Mouse (Mus musculus): ENCODE measurements around the gene Sin3b. TPM values are rescaled to one million over a fixed set of nuclear protein-coding genes. Genes with fewer than 3 reads are reported as not detected.

Gene Sin3b
- polyA plus RNA-seq, 1 experiment from 2014 or later = 181 TPM

DNA sequence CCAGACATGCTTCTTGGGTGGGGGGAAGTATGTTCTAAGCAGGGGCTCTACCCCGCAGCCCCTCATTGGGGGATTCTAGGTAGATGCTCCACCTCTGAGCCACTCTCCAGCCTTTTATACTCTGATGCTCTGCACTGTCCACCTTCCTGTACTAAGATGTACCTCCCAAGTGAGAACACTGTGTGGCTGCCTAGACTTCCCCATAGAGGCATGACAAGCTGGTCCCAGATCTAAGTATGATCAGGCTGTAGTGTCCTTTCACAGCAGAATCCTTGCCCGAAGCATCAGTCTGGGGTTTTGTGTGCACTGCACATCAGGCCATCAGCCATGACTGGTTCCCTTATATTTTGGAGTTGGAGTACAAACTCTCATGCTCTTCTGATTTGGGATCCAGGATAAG lies 32.9 kb downstream of the Sin3b start:
- no peaks in the 10 kb centered on the region for H3K4me1 ChIP-seq
- no peak overlapping the region for H3K9ac ChIP-seq
- WGBS = 97% methylated on average over 2 of the region's 2 CpGs
- H3K27ac ChIP-seq = no peak overlapping the region
- H3K27me3 ChIP-seq = no peaks in the 10 kb centered on the region
- no peak overlapping the region for H3K4me2 ChIP-seq
- no peak for ATAC-seq (ENCODE audit: insufficient number of reproducible peaks, insufficient read depth, low FRiP score, low TSS enrichment, low read depth)
- H3K9me3 ChIP-seq = no peaks in the 10 kb centered on the region
- H3K4me3 ChIP-seq = no peak overlapping the region
- peaks cover 86% of the 10 kb centered on the region for H3K36me3 ChIP-seq

DNA sequence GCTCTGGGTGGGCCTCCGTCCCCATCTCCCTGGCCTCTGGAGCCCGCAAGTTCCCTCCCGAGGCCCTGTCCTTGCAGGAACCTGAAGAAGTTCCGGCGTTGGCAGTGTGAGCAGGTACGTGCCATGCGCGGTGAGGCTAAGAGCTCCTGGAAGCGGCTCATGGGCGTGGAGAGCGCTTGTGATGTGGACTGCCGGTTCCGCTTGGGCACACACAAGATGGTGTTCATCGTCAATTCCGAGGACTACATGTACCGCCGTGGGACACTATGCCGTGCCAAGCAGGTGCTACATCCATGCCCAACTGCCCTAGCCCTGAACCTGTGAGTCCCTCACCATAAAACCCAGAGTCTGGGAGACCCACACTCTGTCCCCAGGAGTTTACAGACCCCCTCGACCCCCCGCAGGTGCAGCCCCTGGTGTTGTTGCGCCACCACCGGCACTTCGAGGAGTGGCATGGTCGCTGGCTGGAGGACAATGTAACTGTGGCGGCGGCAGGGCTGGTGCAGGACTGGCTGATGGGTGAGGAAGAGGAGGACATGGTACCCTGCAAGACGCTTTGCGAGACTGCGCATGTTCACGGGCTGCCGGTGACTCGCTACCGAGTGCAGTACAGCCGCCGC lies 33.8 kb downstream of the Sin3b start:
- 97% methylated on average over 35 of the region's 35 CpGs for WGBS
- Histone ChIP-seq H3K4me2 (no peak overlapping the region), H3K27me3 (no peaks in the 10 kb centered on the region), H3K4me3 (no peak overlapping the region), H3K27ac (no peak overlapping the region), H3K4me1 (no peaks in the 10 kb centered on the region), H3K36me3 (peaks cover 77% of the 10 kb centered on the region), H3K9me3 (no peaks in the 10 kb centered on the region), H3K9ac (no peak overlapping the region)
- ATAC-seq (ENCODE audit: insufficient number of reproducible peaks, insufficient read depth, low FRiP score, low TSS enrichment, low read depth) = 0 out of 2 replicates have a peak, but pooled peaks have one; percentile 4

DNA sequence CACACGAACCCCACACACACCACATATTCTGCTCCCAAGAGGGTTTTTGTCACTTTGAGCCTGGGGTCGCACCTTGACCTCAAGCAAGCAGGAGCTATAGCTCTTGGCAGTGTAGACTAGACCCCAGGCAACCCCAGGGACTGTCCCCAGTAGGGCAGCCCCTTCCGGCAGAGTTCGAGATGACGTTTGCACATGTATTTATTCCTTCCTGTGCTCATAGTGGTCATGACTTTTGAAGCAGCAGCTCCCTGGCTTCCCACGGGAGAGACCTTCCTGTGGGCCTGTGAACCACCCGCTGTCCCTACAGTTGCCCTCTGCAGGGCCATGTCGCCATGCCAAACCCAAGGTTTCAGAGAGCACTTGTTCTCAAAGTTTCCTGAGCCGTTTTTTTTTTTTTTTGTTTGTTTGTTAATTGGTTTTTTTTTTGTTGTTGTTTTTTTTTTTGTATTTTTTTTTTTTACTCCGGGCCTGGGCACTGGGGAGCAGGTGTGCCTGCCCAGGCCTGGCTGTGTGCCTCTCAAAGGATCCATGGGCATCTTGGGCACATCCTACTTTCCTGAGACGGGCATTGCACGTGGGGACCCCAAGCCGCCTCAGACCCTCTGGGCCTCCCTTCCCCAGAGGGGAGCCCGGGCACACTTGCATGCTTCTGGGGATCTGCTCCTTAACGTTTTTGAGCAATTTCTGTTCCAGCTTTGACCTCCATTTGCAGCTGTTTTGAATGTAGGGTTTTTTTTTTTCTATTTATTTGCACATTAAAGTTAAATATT lies 34.5 kb downstream of the Sin3b start:
- Histone ChIP-seq H3K27me3 (no peaks in the 10 kb centered on the region), H3K4me3 (no peak overlapping the region), H3K27ac (no peak overlapping the region), H3K36me3 (peaks cover 70% of the 10 kb centered on the region), H3K4me1 (no peaks in the 10 kb centered on the region), H3K9me3 (no peaks in the 10 kb centered on the region), H3K9ac (no peak overlapping the region), H3K4me2 (no peak overlapping the region)
- WGBS = 89% methylated on average over 15 of the region's 15 CpGs
- no peak for ATAC-seq (ENCODE audit: insufficient number of reproducible peaks, insufficient read depth, low FRiP score, low TSS enrichment, low read depth)

- no peak overlapping the region for H3K27ac ChIP-seq
- H3K36me3 ChIP-seq = peaks cover 63% of the 10 kb centered on the region
- no peaks in the 10 kb centered on the region for H3K27me3 ChIP-seq
- ATAC-seq (ENCODE audit: insufficient number of reproducible peaks, insufficient read depth, low FRiP score, low TSS enrichment, low read depth) = no peak
- H3K4me2 ChIP-seq = no peak overlapping the region
- H3K4me1 ChIP-seq = no peaks in the 10 kb centered on the region
- H3K9me3 ChIP-seq = no peaks in the 10 kb centered on the region
- no peak overlapping the region for H3K4me3 ChIP-seq
- no peak overlapping the region for H3K9ac ChIP-seq
These were observed 35.2 kb downstream of the Sin3b start for GRCm38 (mm10) chr8:72758310-72758709.

DNA sequence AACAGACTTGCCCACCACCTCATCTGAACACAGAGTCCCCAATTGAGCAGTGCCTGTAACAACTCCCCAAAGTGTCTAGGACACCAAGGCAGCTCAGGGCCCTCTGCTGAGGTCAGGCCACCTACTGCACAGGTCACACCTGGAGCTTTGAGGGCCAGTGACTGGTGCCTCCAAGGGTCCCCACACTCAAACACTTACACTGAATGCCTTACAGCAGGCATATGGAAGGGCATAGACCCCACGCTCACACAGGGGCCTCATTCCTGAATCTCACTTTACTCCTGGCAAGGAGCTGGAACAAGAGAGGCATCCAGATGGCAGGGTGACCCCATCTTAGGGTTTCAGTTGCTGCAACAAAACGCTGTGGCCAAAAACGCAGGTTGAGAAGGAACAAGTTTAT lies 37.1 kb downstream of the Sin3b start:
- no peaks in the 10 kb centered on the region for H3K27me3 ChIP-seq
- ATAC-seq (ENCODE audit: insufficient number of reproducible peaks, insufficient read depth, low FRiP score, low TSS enrichment, low read depth) = no peak
- H3K9me3 ChIP-seq = no peaks in the 10 kb centered on the region
- no peak overlapping the region for H3K4me3 ChIP-seq
- H3K4me2 ChIP-seq = no peak overlapping the region
- no peak overlapping the region for H3K27ac ChIP-seq
- no peak overlapping the region for H3K9ac ChIP-seq
- WGBS = 93% methylated on average over 3 of the region's 3 CpGs
- peaks cover 49% of the 10 kb centered on the region for H3K36me3 ChIP-seq
- H3K4me1 ChIP-seq = no peaks in the 10 kb centered on the region

DNA sequence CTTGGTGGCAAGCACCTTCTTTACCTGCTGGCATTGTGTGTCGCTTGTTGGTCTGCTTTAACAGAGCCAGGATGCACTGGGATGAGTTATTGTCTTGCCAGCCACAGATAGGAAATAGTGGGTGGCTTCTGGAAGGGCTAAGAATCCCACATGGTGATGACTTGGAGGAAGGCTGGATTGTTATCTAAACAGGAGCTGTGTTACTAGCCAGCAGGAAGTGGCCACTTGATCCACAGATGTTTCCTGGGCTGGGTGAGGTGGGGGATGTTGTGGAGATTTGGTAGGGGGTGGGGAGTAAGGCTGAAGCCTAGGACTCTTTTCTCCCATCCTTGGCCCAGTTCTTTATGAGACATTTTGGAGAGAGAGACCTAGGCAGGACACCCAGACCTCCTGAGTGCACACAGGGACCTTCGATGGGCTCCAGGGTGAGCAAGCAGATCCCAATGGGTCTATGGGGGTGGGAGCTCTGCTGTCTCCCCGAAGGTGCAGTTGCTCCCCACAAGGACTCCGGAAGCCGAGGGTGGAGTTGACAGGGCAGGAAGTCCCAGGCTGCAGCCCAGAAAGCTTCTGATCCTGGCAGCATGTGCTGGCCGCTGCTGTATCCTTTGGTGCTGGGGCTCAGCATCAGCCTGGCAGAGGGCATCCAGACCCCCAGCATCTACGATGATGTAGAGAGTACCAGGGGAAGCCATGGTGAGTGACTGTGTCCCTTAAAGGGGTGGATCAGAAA lies 38.4 kb downstream of the Sin3b start, which contains the start of gene F2rl3:
F2rl3 (plus strand) TSS at position 559 of the 730 bp plus-strand sequence.
- WGBS = 75% methylated on average over 7 of the region's 7 CpGs
- no peak for ATAC-seq (ENCODE audit: insufficient number of reproducible peaks, insufficient read depth, low FRiP score, low TSS enrichment, low read depth)
- Histone ChIP-seq H3K9ac (no peak within 1 kb of the TSS), H3K4me1 (no peaks in the 10 kb centered on the region), H3K27ac (no peak within 1 kb of the TSS), H3K36me3 (peaks cover 36% of the 10 kb centered on the region), H3K27me3 (no peaks in the 10 kb centered on the region), H3K9me3 (no peaks in the 10 kb centered on the region), H3K4me2 (no peak within 1 kb of the TSS), H3K4me3 (no peak within 1 kb of the TSS)

GRCm38 (mm10) chr8:72762306-72762705 lies 39.2 kb downstream of the Sin3b start:
- 94% methylated on average over 12 of the region's 12 CpGs for WGBS
- Histone ChIP-seq H3K27me3 (no peaks in the 10 kb centered on the region), H3K4me3 (no peak overlapping the region), H3K9ac (no peak overlapping the region), H3K36me3 (peaks cover 28% of the 10 kb centered on the region), H3K27ac (no peak overlapping the region), H3K4me2 (no peak overlapping the region), H3K9me3 (no peaks in the 10 kb centered on the region), H3K4me1 (peaks cover 4% of the 10 kb centered on the region; the same call in 1 of the 2 replicates)
- ATAC-seq (ENCODE audit: insufficient number of reproducible peaks, insufficient read depth, low FRiP score, low TSS enrichment, low read depth) = no peak

- H3K4me1 ChIP-seq = peaks cover 4% of the 10 kb centered on the region; the same call in 1 of the 2 replicates
- ATAC-seq (ENCODE audit: insufficient number of reproducible peaks, insufficient read depth, low FRiP score, low TSS enrichment, low read depth) = no peak
- no peaks in the 10 kb centered on the region for H3K36me3 ChIP-seq
- H3K4me3 ChIP-seq = no peak overlapping the region
- no peak overlapping the region for H3K4me2 ChIP-seq
- WGBS = 68% methylated on average over 4 of the region's 4 CpGs
- no peak overlapping the region for H3K9ac ChIP-seq
- H3K27me3 ChIP-seq = no peaks in the 10 kb centered on the region
- no peak overlapping the region for H3K27ac ChIP-seq
- H3K9me3 ChIP-seq = no peaks in the 10 kb centered on the region
These were observed 42.6 kb downstream of the Sin3b start for GRCm38 (mm10) chr8:72765696-72766095.

DNA sequence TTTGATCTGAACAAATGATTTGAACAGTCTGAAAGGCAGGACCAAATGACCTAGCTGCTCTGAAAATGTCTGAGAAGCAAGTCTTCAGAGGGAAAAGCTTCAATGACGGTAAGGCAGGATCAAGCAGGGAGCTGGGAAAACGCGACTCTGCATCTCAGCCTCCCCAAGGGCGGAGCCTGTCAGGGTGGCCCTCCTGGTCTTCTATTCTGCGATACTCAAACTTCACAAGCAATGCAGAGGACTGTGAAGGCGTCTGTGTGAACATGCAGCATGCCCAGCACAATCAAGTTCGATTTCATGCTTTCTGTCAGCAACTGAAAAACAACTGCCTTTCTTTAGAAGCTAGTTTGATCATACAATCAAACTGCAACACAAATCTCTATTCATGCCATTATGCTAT lies 43.7 kb downstream of the Sin3b start:
- H3K4me2 ChIP-seq = no peak overlapping the region
- no peaks in the 10 kb centered on the region for H3K9me3 ChIP-seq
- ATAC-seq (ENCODE audit: insufficient number of reproducible peaks, insufficient read depth, low FRiP score, low TSS enrichment, low read depth) = no peak
- H3K4me3 ChIP-seq = no peak overlapping the region
- no peaks in the 10 kb centered on the region for H3K27me3 ChIP-seq
- H3K4me1 ChIP-seq = peaks cover 4% of the 10 kb centered on the region; the same call in 1 of the 2 replicates
- 26% methylated on average over 7 of the region's 7 CpGs for WGBS
- no peak overlapping the region for H3K9ac ChIP-seq
- H3K27ac ChIP-seq = no peak overlapping the region
- H3K36me3 ChIP-seq = no peaks in the 10 kb centered on the region

DNA sequence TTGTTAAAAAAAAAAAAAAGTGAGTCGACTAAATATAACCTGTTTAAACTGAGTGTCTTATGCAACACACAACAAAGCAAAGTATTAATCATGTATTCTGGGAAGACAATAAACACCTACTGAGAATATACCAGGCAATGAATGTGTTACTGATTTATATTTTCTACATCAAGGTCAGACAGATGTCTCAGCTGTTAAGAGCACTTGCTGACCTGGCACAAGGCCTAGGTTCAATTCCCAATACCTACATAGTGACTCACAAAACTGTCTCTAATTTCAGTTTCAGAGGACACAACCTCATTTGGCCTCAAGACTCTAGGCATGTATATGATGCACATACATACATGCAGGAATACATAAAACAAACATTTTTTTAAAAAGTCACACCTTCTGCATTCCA lies 54.7 kb downstream of the Sin3b start:
- Histone ChIP-seq H3K27me3 (no peaks in the 10 kb centered on the region), H3K4me1 (no peaks in the 10 kb centered on the region), H3K27ac (no peak overlapping the region), H3K9ac (no peak overlapping the region), H3K36me3 (no peaks in the 10 kb centered on the region), H3K4me3 (no peak overlapping the region), H3K4me2 (no peak overlapping the region), H3K9me3 (no peaks in the 10 kb centered on the region)
- WGBS = 83% methylated on average over 1 of the region's 1 CpGs
- ATAC-seq (ENCODE audit: insufficient number of reproducible peaks, insufficient read depth, low FRiP score, low TSS enrichment, low read depth) = no peak

- no peak overlapping the region for H3K4me2 ChIP-seq
- H3K4me3 ChIP-seq = no peak overlapping the region
- H3K9ac ChIP-seq = no peak overlapping the region
- H3K36me3 ChIP-seq = no peaks in the 10 kb centered on the region
- no peaks in the 10 kb centered on the region for H3K4me1 ChIP-seq
- 92% methylated on average over 4 of the region's 4 CpGs for WGBS
- H3K9me3 ChIP-seq = no peaks in the 10 kb centered on the region
- no peak overlapping the region for H3K27ac ChIP-seq
- H3K27me3 ChIP-seq = no peaks in the 10 kb centered on the region
- ATAC-seq (ENCODE audit: insufficient number of reproducible peaks, insufficient read depth, low FRiP score, low TSS enrichment, low read depth) = no peak
These were observed 57.6 kb downstream of the Sin3b start for GRCm38 (mm10) chr8:72780644-72781043.

Measured in embryonic facial prominence, embryonic 13.5 days (tissue).